Mouse (Mus musculus): ENCODE measurements around the gene Epm2a.
A peak's percentile ranks its signal among the peaks of the same experiment; 100 is the strongest.

The Epm2a gene

GRCm38 (mm10) chr10:11429059-11429812 is 86.0 kb downstream of the Epm2a start:
- DNase-seq (ENCODE audit: low spot score): no peak

- DNase-seq (ENCODE audit: low spot score): no peak
Observed at GRCm38 (mm10) chr10:11436961-11437360, 93.8 kb downstream of the Epm2a start.

GRCm38 (mm10) chr10:11438461-11438860 is 95.3 kb downstream of the Epm2a start:
- DNase-seq (ENCODE audit: low spot score): no peak

GRCm38 (mm10) chr10:11439342-11439741 is 96.1 kb downstream of the Epm2a start:
- DNase-seq (ENCODE audit: low spot score): no peak

- DNase-seq (ENCODE audit: low spot score): peak; percentile 95
Observed at GRCm38 (mm10) chr10:11449556-11450305, 106.5 kb downstream of the Epm2a start.

- DNase-seq (ENCODE audit: low spot score): no peak
Observed at GRCm38 (mm10) chr10:11452537-11452936, 109.3 kb downstream of the Epm2a start.

GRCm38 (mm10) chr10:11457445-11457844 is 114.2 kb downstream of the Epm2a start:
- peak; percentile 10 for DNase-seq (ENCODE audit: low spot score)

- peak; percentile 85 for DNase-seq (ENCODE audit: low spot score)
Observed at GRCm38 (mm10) chr10:11491956-11492355, 148.8 kb downstream of the Epm2a start.

Measured in embryo, embryonic 10.5 days (tissue).